Mouse (Mus musculus) layer of hippocampus, postnatal 10 days (tissue): Measurements from ENCODE around the gene Dbf4. TPM values are rescaled to one million over a fixed set of nuclear protein-coding genes. Genes with fewer than 3 reads are reported as not detected.

Source experiments
- DNase-seq, 2 experiments: peaks; one replicate each; pipeline ENCODE4 v3.0.0; 2021; ENCODE audit warnings: low spot score in 2 of 2
- long read RNA-seq: library from polyadenylated mRNA; stranded (forward); transcript quantifications from one replicate; pipeline ENCODE4 v2.0.0, GENCODE M21; 2023
- total RNA-seq, 2 experiments: library from RNA; stranded (reverse); gene quantifications; 2 replicates each; pipeline ENCODE4 v1.2.3; 2021

The Dbf4 gene
- total RNA-seq: 1 to 10 TPM; 5.7 to 6.0 TPM
- long read RNA-seq, partial matches to known transcripts: 0 of 2 reads
- long read RNA-seq, other reads (novel, unspliced or antisense): 1 of 2 reads

GRCm38 (mm10) chr5:8422157-8422931 lies at the start of gene Dbf4, which contains the start of gene Slc25a40:
TSS of gene Dbf4 (minus strand) at chr5:8422716.
TSS of gene Slc25a40 (plus strand) at chr5:8422850.
- peak; percentile 88 to 93 for DNase-seq

- DNase-seq: no peak
Observed at GRCm38 (mm10) chr5:8456561-8456960, 34.0 kb upstream of the Dbf4 start.

- no peak for DNase-seq
Observed at GRCm38 (mm10) chr5:8455565-8455964, 33.0 kb upstream of the Dbf4 start.

- DNase-seq: no peak
Observed at GRCm38 (mm10) chr5:8439095-8439494, 16.6 kb upstream of the Dbf4 start.

GRCm38 (mm10) chr5:8437481-8438156 lies 15.1 kb upstream of the Dbf4 start:
- DNase-seq: no peak

- DNase-seq: no peak
Observed at GRCm38 (mm10) chr5:8425899-8426298, 3.4 kb upstream of the Dbf4 start.

- DNase-seq: no peak
Observed at GRCm38 (mm10) chr5:8424116-8424515, 1.6 kb upstream of the Dbf4 start.

GRCm38 (mm10) chr5:8422932-8423928 lies 714 bp upstream of the Dbf4 start:
- DNase-seq: no peak

- DNase-seq: no peak
Observed at GRCm38 (mm10) chr5:8421424-8421823, 1.1 kb downstream of the Dbf4 start.

- no peak for DNase-seq
Observed at GRCm38 (mm10) chr5:8417443-8417842, 5.1 kb downstream of the Dbf4 start.

GRCm38 (mm10) chr5:8416683-8417413 lies 5.7 kb downstream of the Dbf4 start:
- DNase-seq: no peak

- DNase-seq: no peak
Observed at GRCm38 (mm10) chr5:8408746-8409145, 13.8 kb downstream of the Dbf4 start.

GRCm38 (mm10) chr5:8397587-8398249 lies 24.8 kb downstream of the Dbf4 start:
- no peak for DNase-seq

- no peak for DNase-seq
Observed at GRCm38 (mm10) chr5:8393891-8394583, 28.5 kb downstream of the Dbf4 start.

GRCm38 (mm10) chr5:8374297-8374906 lies 48.1 kb downstream of the Dbf4 start:
- DNase-seq: no peak

GRCm38 (mm10) chr5:8373415-8373814 lies 49.1 kb downstream of the Dbf4 start:
- DNase-seq: no peak

- no peak for DNase-seq
Observed at GRCm38 (mm10) chr5:8368781-8369180, 53.7 kb downstream of the Dbf4 start.

GRCm38 (mm10) chr5:8368328-8368692 lies 54.2 kb downstream of the Dbf4 start:
- no peak for DNase-seq
